In the genomic region with DNA sequence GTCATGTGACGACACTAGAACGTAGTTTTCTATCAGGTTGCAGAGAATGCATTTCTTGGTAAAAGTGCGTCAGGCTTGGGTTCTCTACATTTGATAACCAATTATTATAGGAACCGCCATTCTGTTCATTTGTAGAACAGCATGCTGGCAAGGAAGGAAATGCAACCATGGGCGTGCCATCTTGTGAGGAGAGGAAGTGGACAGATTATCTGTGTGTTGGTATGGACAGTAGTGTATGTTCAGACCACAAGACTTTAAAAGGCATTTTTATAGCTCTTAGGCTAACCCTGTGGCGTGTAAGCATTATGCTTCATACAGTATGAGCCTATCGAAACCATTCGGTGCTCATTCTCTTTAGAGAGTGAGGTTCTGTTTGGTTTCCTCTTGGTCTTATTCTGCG, we compare ENCODE assay signal across 9 mouse cellular contexts.
"Had no signal": no experiment of that assay in that cellular context is flagged by ENCODE, and none has a peak within 500 bp of the region (broad histone marks: within the 10 kb centered on the region; RNA-seq: fewer than 3 reads in every experiment).

No protein-coding gene starts in this region.

- DNase-seq: kidney, adult 11 months; kidney, adult 9 months; kidney, postnatal 4 days; left cerebral cortex, postnatal 4 days; liver, embryonic 13.5 days; lung, adult 18-20 months; midbrain, embryonic 14.5 days; thymus, adult 18-20 months; thymus, postnatal 14 days had no signal
